Mouse (Mus musculus): ENCODE results near the gene Plb1.

- TF ChIP-seq CHD2 (IDR thresholded peaks at IDR 0.05; ENCODE audit: low read depth, low read length) (no peak), ZC3H11A (IDR thresholded peaks at IDR 0.05; ENCODE audit: borderline replicate concordance, low read depth, low read length) (peak; percentile 54; the same call in 1 of the 2 replicates), ZNF384 (IDR thresholded peaks at IDR 0.05; ENCODE audit: low read depth, low read length) (no peak)
These were observed 70.7 kb downstream of the Plb1 start for GRCm38 (mm10) chr5:32302991-32303921.

Measured in ES-E14 (cell line).